Mouse (Mus musculus): ENCODE data around the gene Anks1. TPM values are rescaled to one million over a fixed set of nuclear protein-coding genes. Genes with fewer than 3 reads are reported as not detected.

Anks1 gene
- total and polyA plus RNA-seq, 2 experiments, result 8.8 to 10.0 TPM

DNA sequence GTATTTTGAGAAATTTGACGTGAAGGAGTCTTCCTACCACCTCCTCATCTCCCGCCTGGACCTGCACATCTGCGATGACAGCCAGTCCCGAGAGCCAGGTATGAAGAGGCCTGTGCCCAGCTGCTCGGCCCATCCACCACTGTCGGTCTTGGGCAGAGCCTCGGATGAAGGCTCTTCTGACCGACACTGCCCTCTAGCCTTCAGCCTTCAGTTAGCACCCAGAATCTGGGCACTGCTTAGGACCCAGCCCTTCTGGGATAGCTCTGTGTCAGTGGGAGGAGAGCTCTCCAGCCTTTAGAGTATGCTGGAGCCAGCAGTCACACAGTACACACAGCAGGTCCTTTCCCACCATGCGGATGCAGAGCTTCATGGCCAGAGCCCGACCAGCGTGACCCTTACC, 27.6 kb upstream of the Anks1 start:
- Histone ChIP-seq H3K36me3 (ENCODE audit: control insufficient read depth, insufficient read depth, low read length) (peaks cover 9% of the 10 kb centered on the region; the same call in 1 of the 2 replicates), H3K4me3 (ENCODE audit: insufficient read depth, low read depth, low read length) (no peak overlapping the region), H3K9ac (ENCODE audit: low read depth, low read length) (no peak overlapping the region), H3K79me2 (ENCODE audit: control insufficient read depth, insufficient read depth, low read length) (peaks cover 3% of the 10 kb centered on the region; the same call in 1 of the 2 replicates), H3K4me1 (ENCODE audit: control insufficient read depth, insufficient read depth, low read length) (no peaks in the 10 kb centered on the region), H3K27me3 (ENCODE audit: control insufficient read depth, insufficient read depth, low read length) (no peaks in the 10 kb centered on the region), H3K27ac (replicated peaks; ENCODE audit: insufficient read depth, low read depth, low read length) (no peak overlapping the region)
- TF ChIP-seq CTCF (IDR thresholded peaks at IDR 0.05; ENCODE audit: low read depth, low read length), result peak; percentile 46
- TF ChIP-seq POLR2A (IDR thresholded peaks at IDR 0.05; ENCODE audit: extremely low read depth, insufficient read depth, low read length), result no peak
- no peak for DNase-seq (ENCODE audit: extremely low read depth, low read depth, low spot score)
- 77% methylated on average over 11 of the region's 11 CpGs for WGBS

DNA sequence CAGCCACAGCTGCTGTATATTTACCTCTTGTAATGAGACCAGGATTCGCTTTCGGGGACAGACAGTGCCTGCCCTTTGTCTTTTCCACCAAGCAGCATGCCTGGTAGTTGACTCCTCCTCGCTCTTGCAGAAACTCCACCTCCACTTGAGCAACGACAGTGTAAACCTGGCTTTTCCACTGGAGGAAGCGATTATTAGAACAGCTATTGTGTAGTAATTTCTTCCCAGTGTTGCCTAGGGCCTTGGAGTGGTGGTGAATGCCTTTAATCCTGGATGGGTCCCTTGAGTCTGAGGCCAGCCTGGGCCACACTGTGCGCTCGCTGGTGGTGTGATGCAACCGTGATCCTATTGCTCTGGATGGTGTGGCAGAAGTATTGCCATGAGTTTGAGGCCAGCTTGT, 26.0 kb upstream of the Anks1 start:
- Histone ChIP-seq H3K4me1 (ENCODE audit: control insufficient read depth, insufficient read depth, low read length) (no peaks in the 10 kb centered on the region), H3K36me3 (ENCODE audit: control insufficient read depth, insufficient read depth, low read length) (peaks cover 9% of the 10 kb centered on the region; the same call in 1 of the 2 replicates), H3K27me3 (ENCODE audit: control insufficient read depth, insufficient read depth, low read length) (no peaks in the 10 kb centered on the region), H3K27ac (replicated peaks; ENCODE audit: insufficient read depth, low read depth, low read length) (no peak overlapping the region), H3K4me3 (ENCODE audit: insufficient read depth, low read depth, low read length) (no peak overlapping the region), H3K79me2 (ENCODE audit: control insufficient read depth, insufficient read depth, low read length) (no peaks in the 10 kb centered on the region), H3K9ac (ENCODE audit: low read depth, low read length) (no peak overlapping the region)
- DNase-seq (ENCODE audit: extremely low read depth, low read depth, low spot score), result no peak
- no peak for TF ChIP-seq CTCF (IDR thresholded peaks at IDR 0.05; ENCODE audit: low read depth, low read length)
- TF ChIP-seq POLR2A (IDR thresholded peaks at IDR 0.05; ENCODE audit: extremely low read depth, insufficient read depth, low read length), result no peak
- WGBS, result 80% methylated on average over 8 of the region's 8 CpGs

DNA sequence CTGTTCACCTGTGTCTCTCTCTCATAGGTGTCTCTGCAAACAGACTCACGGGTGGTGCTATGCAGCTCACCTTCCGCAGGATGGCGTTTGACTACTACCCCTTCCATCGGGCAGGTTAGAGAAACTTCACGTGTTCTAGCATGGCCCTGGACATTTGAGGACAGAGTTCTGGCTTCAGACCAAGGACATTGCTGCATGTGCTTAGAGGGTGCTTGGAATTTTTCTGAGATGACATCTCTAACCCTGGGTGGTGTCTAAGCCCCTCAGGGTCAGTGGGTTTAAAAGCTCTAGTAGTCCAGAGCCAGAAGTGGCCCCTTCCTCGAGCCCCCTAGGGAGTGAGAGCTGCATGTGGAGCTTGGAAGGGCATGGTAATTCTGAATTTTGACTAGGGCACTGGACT, 25.1 kb upstream of the Anks1 start:
- TF ChIP-seq CTCF (IDR thresholded peaks at IDR 0.05; ENCODE audit: low read depth, low read length) (no peak), POLR2A (IDR thresholded peaks at IDR 0.05; ENCODE audit: extremely low read depth, insufficient read depth, low read length) (no peak)
- DNase-seq (ENCODE audit: extremely low read depth, low read depth, low spot score), result no peak
- Histone ChIP-seq H3K36me3 (ENCODE audit: control insufficient read depth, insufficient read depth, low read length) (peaks cover 8% of the 10 kb centered on the region; the same call in 1 of the 2 replicates), H3K4me3 (ENCODE audit: insufficient read depth, low read depth, low read length) (no peak overlapping the region), H3K79me2 (ENCODE audit: control insufficient read depth, insufficient read depth, low read length) (no peaks in the 10 kb centered on the region), H3K9ac (ENCODE audit: low read depth, low read length) (no peak overlapping the region), H3K4me1 (ENCODE audit: control insufficient read depth, insufficient read depth, low read length) (no peaks in the 10 kb centered on the region), H3K27me3 (ENCODE audit: control insufficient read depth, insufficient read depth, low read length) (no peaks in the 10 kb centered on the region), H3K27ac (replicated peaks; ENCODE audit: insufficient read depth, low read depth, low read length) (no peak overlapping the region)
- 91% methylated on average over 6 of the region's 6 CpGs for WGBS

DNA sequence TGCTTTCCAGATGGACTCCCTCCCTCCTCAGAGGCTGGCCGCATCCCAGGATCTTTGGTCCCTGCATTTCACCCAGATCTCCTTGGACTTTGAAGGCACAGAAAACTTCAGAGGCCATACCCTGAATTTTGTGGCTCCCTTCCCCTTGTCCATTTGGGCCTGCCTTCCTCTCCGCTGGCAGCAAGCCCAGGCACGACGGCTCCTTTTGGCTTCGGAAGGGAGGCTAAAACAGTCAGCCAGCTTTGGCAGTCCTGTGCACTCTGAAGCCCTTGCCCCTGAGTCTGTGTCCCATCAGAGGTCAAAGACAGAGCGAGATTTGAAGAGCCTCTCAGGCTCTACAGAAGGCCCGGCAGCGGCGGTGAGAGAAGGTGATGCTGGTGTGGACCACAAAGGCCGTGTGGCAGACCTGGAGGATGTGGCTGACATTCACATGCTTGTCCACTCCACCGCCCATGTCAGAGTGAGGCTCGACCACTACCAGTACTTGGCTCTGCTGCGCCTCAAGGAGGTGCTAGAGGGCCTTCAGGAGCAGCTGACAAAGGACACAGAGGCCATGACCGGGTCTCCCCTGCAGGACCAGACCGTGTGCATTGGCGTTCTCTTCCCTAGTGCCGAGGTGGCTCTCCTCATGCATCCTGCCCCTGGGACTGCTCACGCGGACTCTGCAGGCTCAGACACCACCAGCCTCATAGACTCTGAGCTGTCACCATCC, 22.5 kb upstream of the Anks1 start:
- no peaks in the 10 kb centered on the region for H3K79me2 ChIP-seq (ENCODE audit: control insufficient read depth, insufficient read depth, low read length)
- no peak for DNase-seq (ENCODE audit: extremely low read depth, low read depth, low spot score)
- H3K9ac ChIP-seq (ENCODE audit: low read depth, low read length), result no peak overlapping the region
- H3K4me3 ChIP-seq (ENCODE audit: insufficient read depth, low read depth, low read length), result no peak overlapping the region
- TF ChIP-seq CTCF (IDR thresholded peaks at IDR 0.05; ENCODE audit: low read depth, low read length) (0 out of 2 replicates have a peak, but pooled peaks have one; percentile 9), POLR2A (IDR thresholded peaks at IDR 0.05; ENCODE audit: extremely low read depth, insufficient read depth, low read length) (no peak)
- 79% methylated on average over 19 of the region's 19 CpGs for WGBS
- no peaks in the 10 kb centered on the region for H3K4me1 ChIP-seq (ENCODE audit: control insufficient read depth, insufficient read depth, low read length)
- no peaks in the 10 kb centered on the region for H3K27me3 ChIP-seq (ENCODE audit: control insufficient read depth, insufficient read depth, low read length)
- peaks cover 13% of the 10 kb centered on the region; the same call in 1 of the 2 replicates for H3K36me3 ChIP-seq (ENCODE audit: control insufficient read depth, insufficient read depth, low read length)
- H3K27ac ChIP-seq (replicated peaks; ENCODE audit: insufficient read depth, low read depth, low read length), result no peak overlapping the region

DNA sequence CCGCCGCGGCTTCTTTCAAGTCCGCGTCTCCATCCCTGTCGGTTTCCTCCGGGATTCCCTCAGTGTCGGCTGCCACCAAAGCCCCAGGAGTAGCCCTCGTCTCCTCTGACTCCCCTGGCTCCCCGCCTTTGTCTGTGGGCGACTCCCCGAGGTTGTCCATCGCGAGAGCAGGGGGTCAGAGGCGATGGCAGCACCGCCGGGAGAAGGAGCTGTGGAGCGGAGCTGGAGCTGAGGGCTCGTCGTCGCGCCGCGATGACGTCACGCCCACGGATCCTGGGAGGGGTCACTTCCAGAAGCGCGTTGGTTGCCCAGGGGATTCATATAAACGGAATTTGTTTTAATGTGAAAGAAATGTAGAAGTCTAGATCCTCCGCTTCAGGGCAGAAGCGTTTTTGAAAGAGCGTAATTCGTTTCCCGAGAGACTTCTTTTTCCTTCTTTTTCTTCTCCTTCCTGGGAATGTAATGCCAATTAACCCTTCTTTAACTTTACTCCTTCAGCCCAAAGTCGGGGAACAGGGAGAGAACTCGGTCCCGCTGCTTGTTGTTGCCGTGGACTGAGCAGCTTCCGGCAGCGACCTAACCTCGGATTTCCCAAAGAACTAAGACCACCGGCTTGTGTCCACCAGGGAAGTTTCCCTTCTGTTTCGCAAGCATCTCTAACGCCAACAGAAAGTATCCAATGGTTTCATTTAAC, 1.4 kb upstream of the Anks1 start:
- Histone ChIP-seq H3K79me2 (ENCODE audit: control insufficient read depth, insufficient read depth, low read length) (peaks cover 22% of the 10 kb centered on the region; the same call in 1 of the 2 replicates), H3K27ac (replicated peaks; ENCODE audit: insufficient read depth, low read depth, low read length) (peak overlapping the region; percentile 29), H3K4me1 (ENCODE audit: control insufficient read depth, insufficient read depth, low read length) (peaks cover 5% of the 10 kb centered on the region), H3K27me3 (ENCODE audit: control insufficient read depth, insufficient read depth, low read length) (no peaks in the 10 kb centered on the region), H3K36me3 (ENCODE audit: control insufficient read depth, insufficient read depth, low read length) (peaks cover 9% of the 10 kb centered on the region; the same call in 1 of the 2 replicates), H3K4me3 (ENCODE audit: insufficient read depth, low read depth, low read length) (peak overlapping the region; percentile 94), H3K9ac (ENCODE audit: low read depth, low read length) (peak overlapping the region; percentile 83)
- peak; percentile 79 for DNase-seq (ENCODE audit: extremely low read depth, low read depth, low spot score)
- peak; percentile 49 for TF ChIP-seq CTCF (IDR thresholded peaks at IDR 0.05; ENCODE audit: low read depth, low read length)
- TF ChIP-seq POLR2A (IDR thresholded peaks at IDR 0.05; ENCODE audit: extremely low read depth, insufficient read depth, low read length), result 0 out of 2 replicates have a peak, but pooled peaks have one; percentile 29
- WGBS, result under 1% methylated on average over 45 of the region's 45 CpGs

Data from liver, adult 2 months (tissue).